Mouse (Mus musculus): ENCODE data around the gene Gm21904.
"Not testable (repeated sequence)": the region's sequence is repeated elsewhere in the genome, so short reads cannot be mapped to it uniquely, and the experiment has no call there.

The Gm21904 gene

GRCm38 (mm10) chrY:17846166-17846565 is at the start of gene Gm21904:
Gm21904 (minus strand) TSS chrY:17846266.
- DNase-seq, result not testable (repeated sequence)

GRCm38 (mm10) chrY:17874441-17874840 is 28.4 kb upstream of the Gm21904 start, which contains the start of the genes Gm20772 and Gm20831:
Gm20772 (plus strand) TSS chrY:17874741.
Gm20831 (plus strand) TSS chrY:17874741.
- DNase-seq, result not testable (repeated sequence)

All from retina, postnatal 1 day (tissue).